Mouse (Mus musculus) forebrain, embryonic 11.5 days (tissue): ENCODE measurements at regions not wholly inside any gene's neighbourhood (a gene's known extent, or its start where the extent isn't known, plus 50 kb on each side); places are given as distances from the start of the nearest gene placed in this dataset.

Source experiments
- ATAC-seq: fragments of 200-750 bp; cut with Nextera tagmentation; replicated peaks from 2 replicates; pipeline ENCODE4 v1.8.0; 2017; ENCODE audit warnings: moderate TSS enrichment; ENCODE audit not compliant: low FRiP score
- DNase-seq: peaks from one replicate; pipeline ENCODE4 v3.0.0-alpha.2; 2017; ENCODE audit warnings: low spot score
- H3K27ac ChIP-seq: fragments of 300-500 bp; sonication (generic); 2 replicates; pipeline ENCODE4 v1.5.1; 2014; ENCODE audit warnings: low read depth, low read length
- H3K27me3 ChIP-seq: fragments of 300-500 bp; sonication (generic); 2 replicates; pipeline ENCODE4 v1.6.1; 2014; ENCODE audit warnings: mild to moderate bottlenecking, low read length, mixed read lengths; ENCODE audit not compliant: control insufficient read depth, insufficient read depth
- H3K36me3 ChIP-seq: fragments of 300-500 bp; sonication (generic); 2 replicates; pipeline ENCODE4 v1.6.1; 2014; ENCODE audit warnings: mild to moderate bottlenecking, low read length, moderate library complexity, mixed read lengths; ENCODE audit not compliant: control insufficient read depth, insufficient read depth
- H3K4me1 ChIP-seq: fragments of 300-500 bp; sonication (generic); replicated peaks from 2 replicates; pipeline ENCODE4 v1.6.1; 2014; ENCODE audit warnings: low read length, mixed read lengths; ENCODE audit not compliant: control insufficient read depth, insufficient read depth
- H3K4me2 ChIP-seq: fragments of 300-500 bp; sonication (generic); 2 replicates; pipeline ENCODE4 v1.6.1; 2014; ENCODE audit warnings: low read depth, mild to moderate bottlenecking, low read length, moderate library complexity, mixed read lengths; ENCODE audit not compliant: severe bottlenecking
- H3K4me3 ChIP-seq: fragments of 300-500 bp; sonication (generic); 2 replicates; pipeline ENCODE4 v1.5.1; 2014; ENCODE audit warnings: low read depth, low read length
- H3K9ac ChIP-seq: fragments of 300-500 bp; sonication (generic); 2 replicates; pipeline ENCODE4 v1.6.1; 2014; ENCODE audit warnings: low read length
- H3K9me3 ChIP-seq: fragments of 300-500 bp; sonication (generic); 2 replicates; pipeline ENCODE4 v1.6.1; 2016; ENCODE audit warnings: low read length, mixed read lengths; ENCODE audit not compliant: control insufficient read depth
- WGBS: fragments of 180-500 bp; shearing (Covaris S2); extraction: QIAGEN DNeasy Blood & Tissue Kit; methylation state at CpG from one replicate; pipeline ENCODE4 v1.1.7; 2014; 5-methylcytosine and 5-hydroxymethylcytosine counted together

GRCm38 (mm10) chr2:147254137-147254536 lies 60.1 kb upstream of the Nkx2-2 start:
- H3K27ac ChIP-seq, result no peak overlapping the region
- no peak for DNase-seq
- H3K4me2 ChIP-seq, result no peak overlapping the region
- WGBS, result 40% methylated on average over 5 of the region's 5 CpGs
- H3K9me3 ChIP-seq, result no peaks in the 10 kb centered on the region
- ATAC-seq, result no peak
- no peaks in the 10 kb centered on the region for H3K36me3 ChIP-seq
- no peak overlapping the region for H3K9ac ChIP-seq
- H3K4me3 ChIP-seq, result no peak overlapping the region
- no peaks in the 10 kb centered on the region for H3K27me3 ChIP-seq
- no peaks in the 10 kb centered on the region for H3K4me1 ChIP-seq

DNA sequence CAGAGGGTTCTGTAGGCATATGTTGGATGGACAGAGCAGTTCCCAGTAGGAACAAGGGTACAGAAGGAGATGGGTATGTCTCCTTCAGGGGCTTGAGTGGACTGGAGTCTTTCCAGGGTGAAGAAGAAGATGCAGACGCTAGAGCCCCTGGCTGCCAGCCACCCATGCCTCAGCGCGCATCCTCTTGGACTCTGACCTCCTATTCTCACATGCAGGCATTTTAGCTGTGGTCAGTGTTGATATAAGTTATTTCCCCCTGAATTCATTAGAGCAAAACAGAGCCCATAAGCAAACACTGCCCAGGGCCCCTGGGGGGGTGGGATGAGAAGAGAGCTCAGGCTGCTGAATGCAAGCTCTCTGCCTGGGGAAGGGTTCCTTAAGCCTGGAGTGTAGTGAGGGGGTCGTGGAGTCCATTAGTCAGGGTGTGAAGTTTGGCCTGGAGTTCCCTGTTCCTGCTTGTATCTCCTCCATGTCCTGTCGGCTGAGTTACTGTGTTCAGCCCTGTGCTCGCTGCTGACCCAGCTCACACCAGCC lies 54.0 kb upstream of the Nkx2-2 start:
- Histone ChIP-seq H3K27ac (no peak overlapping the region), H3K4me3 (no peak overlapping the region), H3K9ac (no peak overlapping the region), H3K4me2 (no peak overlapping the region), H3K27me3 (no peaks in the 10 kb centered on the region), H3K9me3 (no peaks in the 10 kb centered on the region), H3K36me3 (no peaks in the 10 kb centered on the region), H3K4me1 (no peaks in the 10 kb centered on the region)
- no peak for ATAC-seq
- no peak for DNase-seq
- 88% methylated on average over 6 of the region's 6 CpGs for WGBS

DNA sequence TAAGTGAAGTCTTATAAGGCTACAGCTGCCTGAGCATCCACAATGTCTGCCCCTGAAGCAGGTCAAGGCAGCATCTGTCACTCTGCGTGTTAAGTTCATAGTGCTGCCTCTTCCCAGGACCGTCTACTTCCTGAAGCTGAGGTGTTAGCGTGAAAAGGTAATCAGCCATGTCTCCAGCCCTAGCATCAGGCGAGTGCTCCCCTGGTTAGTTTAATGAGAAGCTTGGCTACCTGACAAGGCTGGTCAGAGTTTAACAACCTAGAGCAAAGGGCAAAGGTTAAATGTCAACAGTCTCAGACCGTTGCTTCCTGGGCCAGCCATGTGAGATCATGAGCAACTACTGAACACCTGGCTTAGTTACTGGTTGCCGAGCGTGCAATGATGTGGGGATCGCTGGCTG lies 53.2 kb upstream of the Nkx2-2 start:
- no peaks in the 10 kb centered on the region for H3K4me1 ChIP-seq
- H3K27me3 ChIP-seq, result no peaks in the 10 kb centered on the region
- no peak overlapping the region for H3K4me3 ChIP-seq
- no peak overlapping the region for H3K4me2 ChIP-seq
- WGBS, result 90% methylated on average over 8 of the region's 8 CpGs
- no peak overlapping the region for H3K27ac ChIP-seq
- no peak overlapping the region for H3K9ac ChIP-seq
- no peak for ATAC-seq
- H3K9me3 ChIP-seq, result no peaks in the 10 kb centered on the region
- DNase-seq, result no peak
- no peaks in the 10 kb centered on the region for H3K36me3 ChIP-seq

DNA sequence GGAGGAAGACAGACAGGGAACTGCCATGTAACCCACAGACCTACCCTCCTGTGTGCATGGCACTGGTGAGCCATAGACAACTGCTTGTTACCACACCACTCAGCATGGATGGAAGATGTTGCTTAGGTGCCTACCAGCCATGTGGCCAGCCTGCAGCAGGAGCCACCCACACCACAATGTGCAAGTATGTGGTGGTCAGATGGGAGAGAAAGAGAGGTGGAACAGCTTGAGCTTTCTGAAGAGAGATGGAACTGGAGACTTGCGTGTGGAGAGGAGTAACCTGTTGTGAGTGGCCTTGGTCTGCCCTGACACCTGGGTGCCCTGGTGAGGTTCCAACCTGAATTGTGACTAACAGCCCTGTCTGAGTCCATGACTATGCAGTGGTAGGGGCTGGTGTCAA lies 50.4 kb upstream of the Nkx2-2 start:
- Histone ChIP-seq H3K4me2 (no peak overlapping the region), H3K9ac (no peak overlapping the region), H3K27me3 (no peaks in the 10 kb centered on the region), H3K36me3 (no peaks in the 10 kb centered on the region), H3K4me3 (no peak overlapping the region), H3K9me3 (no peaks in the 10 kb centered on the region), H3K27ac (no peak overlapping the region), H3K4me1 (no peaks in the 10 kb centered on the region)
- DNase-seq (no peak), ATAC-seq (no peak)
- WGBS, result 88% methylated on average over 1 of the region's 1 CpGs
